Mouse (Mus musculus): ENCODE results near the gene Cntnap5b. TPM values are rescaled to one million over a fixed set of nuclear protein-coding genes. Genes with fewer than 3 reads are reported as not detected.

Gene Cntnap5b
- polyA plus RNA-seq (2011; ENCODE audit: insufficient read depth, insufficient read length, low replicate concordance, missing spikeins): not detected in 2 replicates

DNA sequence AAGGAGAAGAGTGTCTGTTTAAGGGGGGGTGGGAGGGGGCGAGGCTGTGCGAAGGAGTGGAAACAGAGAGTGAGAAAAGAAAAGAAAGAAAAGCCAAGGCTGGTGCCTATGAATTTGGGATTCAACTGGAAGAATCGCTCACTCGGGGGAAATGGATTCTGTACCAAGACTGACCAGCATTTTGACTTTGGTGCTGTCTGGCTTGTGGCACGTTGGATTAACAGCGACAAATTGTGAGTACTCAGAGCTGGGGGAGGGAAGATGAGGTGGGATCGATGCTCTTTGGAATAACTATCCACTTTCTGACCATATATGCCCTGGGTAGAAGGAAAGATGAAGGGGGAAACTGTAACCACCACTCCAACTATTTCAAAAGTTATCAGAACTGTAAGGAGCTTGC is at the start of gene Cntnap5b:
Gene Cntnap5b (plus strand): TSS at position 152 of the 400 bp plus-strand sequence.
- Histone ChIP-seq H3K4me3 (replicated peaks; ENCODE audit: control insufficient read depth, low read depth, low read length) (no peak within 1 kb of the TSS), H3K4me1 (ENCODE audit: control insufficient read depth, insufficient read depth, low read length) (no peaks in the 10 kb centered on the region), H3K27ac (ENCODE audit: control insufficient read depth, insufficient read depth, low read depth, low read length, poor library complexity) (no peak within 1 kb of the TSS)
- TF ChIP-seq CTCF (IDR thresholded peaks at IDR 0.05; ENCODE audit: control insufficient read depth, insufficient read depth, low read length): no peak
- TF ChIP-seq POLR2A (IDR thresholded peaks at IDR 0.05; ENCODE audit: borderline replicate concordance, control insufficient read depth, low read depth, low read length): no peak
- WGBS: 34% methylated on average over 7 of the region's 7 CpGs

DNA sequence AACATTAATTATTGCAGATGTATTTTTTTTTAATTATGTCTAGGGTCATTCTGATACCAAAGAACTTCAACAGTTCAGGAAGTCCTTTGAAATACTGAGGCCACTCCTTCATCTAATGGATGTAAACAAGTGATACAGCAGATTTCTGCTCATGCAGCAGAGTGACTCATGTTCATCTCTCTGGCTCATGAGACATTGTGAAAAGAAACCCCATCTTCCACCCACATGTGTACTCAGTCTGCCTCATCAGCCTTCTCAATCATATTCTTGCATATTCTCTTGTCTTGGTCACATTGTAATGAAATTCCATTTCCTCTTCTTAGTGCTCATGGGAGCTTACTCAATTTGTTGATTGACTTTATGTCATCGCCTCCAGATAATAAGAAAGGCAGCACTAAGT is 12.6 kb upstream of the Cntnap5b start:
- Histone ChIP-seq H3K4me3 (replicated peaks; ENCODE audit: control insufficient read depth, low read depth, low read length) (no peak overlapping the region), H3K27ac (ENCODE audit: control insufficient read depth, insufficient read depth, low read depth, low read length, poor library complexity) (no peak overlapping the region), H3K4me1 (ENCODE audit: control insufficient read depth, insufficient read depth, low read length) (no peaks in the 10 kb centered on the region)
- 74% methylated on average over 1 of the region's 1 CpGs for WGBS
- TF ChIP-seq POLR2A (IDR thresholded peaks at IDR 0.05; ENCODE audit: borderline replicate concordance, control insufficient read depth, low read depth, low read length) (no peak), CTCF (IDR thresholded peaks at IDR 0.05; ENCODE audit: control insufficient read depth, insufficient read depth, low read length) (no peak)

DNA sequence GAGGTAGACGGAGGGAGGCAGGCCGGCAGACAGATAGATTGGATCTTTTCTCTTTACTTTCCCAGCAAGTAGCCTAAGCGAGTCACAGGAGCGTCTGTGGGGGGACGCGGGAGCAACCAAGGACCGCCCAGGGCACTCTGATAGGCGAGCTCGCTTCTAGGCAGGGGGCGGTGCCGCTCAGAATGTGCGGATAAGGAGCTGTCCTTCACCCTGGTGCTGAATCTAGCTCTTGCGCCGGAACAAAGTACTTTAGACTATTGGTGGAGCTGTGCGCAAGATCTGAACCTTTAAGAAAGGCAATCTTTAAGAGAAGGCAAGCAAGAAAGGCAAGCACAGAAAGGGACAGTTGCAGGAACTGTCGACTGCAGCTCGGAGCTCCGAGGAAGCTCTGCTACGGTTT is 382 bp upstream of the Cntnap5b start:
- WGBS: 7% methylated on average over 19 of the region's 19 CpGs
- Histone ChIP-seq H3K4me1 (ENCODE audit: control insufficient read depth, insufficient read depth, low read length) (no peaks in the 10 kb centered on the region), H3K27ac (ENCODE audit: control insufficient read depth, insufficient read depth, low read depth, low read length, poor library complexity) (no peak overlapping the region), H3K4me3 (replicated peaks; ENCODE audit: control insufficient read depth, low read depth, low read length) (no peak overlapping the region)
- TF ChIP-seq CTCF (IDR thresholded peaks at IDR 0.05; ENCODE audit: control insufficient read depth, insufficient read depth, low read length): no peak

DNA sequence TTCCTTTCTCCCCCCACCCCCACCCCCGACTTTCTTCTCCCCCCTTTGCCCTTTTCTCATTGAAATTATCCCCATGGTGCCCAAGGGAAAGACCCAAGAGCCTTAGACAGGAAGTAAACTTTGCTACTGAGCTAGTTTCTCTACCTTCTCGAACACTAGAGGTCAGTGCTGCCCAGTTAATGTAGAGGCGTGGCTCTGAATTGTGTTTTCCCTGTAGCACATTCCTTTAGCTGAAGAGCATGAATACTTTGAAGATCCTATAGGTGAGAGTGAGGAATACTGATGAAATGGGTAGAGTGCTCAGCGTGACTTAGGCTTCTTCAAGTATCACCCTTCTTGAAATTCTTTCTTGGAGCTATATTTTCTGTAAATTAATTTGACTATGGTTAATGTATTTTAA is 1.6 kb downstream of the Cntnap5b start:
- Histone ChIP-seq H3K4me3 (replicated peaks; ENCODE audit: control insufficient read depth, low read depth, low read length) (no peak overlapping the region), H3K4me1 (ENCODE audit: control insufficient read depth, insufficient read depth, low read length) (no peaks in the 10 kb centered on the region), H3K27ac (ENCODE audit: control insufficient read depth, insufficient read depth, low read depth, low read length, poor library complexity) (no peak overlapping the region)
- WGBS: 7% methylated on average over 4 of the region's 4 CpGs
- no peak for TF ChIP-seq CTCF (IDR thresholded peaks at IDR 0.05; ENCODE audit: control insufficient read depth, insufficient read depth, low read length)
- no peak for TF ChIP-seq POLR2A (IDR thresholded peaks at IDR 0.05; ENCODE audit: borderline replicate concordance, control insufficient read depth, low read depth, low read length)

DNA sequence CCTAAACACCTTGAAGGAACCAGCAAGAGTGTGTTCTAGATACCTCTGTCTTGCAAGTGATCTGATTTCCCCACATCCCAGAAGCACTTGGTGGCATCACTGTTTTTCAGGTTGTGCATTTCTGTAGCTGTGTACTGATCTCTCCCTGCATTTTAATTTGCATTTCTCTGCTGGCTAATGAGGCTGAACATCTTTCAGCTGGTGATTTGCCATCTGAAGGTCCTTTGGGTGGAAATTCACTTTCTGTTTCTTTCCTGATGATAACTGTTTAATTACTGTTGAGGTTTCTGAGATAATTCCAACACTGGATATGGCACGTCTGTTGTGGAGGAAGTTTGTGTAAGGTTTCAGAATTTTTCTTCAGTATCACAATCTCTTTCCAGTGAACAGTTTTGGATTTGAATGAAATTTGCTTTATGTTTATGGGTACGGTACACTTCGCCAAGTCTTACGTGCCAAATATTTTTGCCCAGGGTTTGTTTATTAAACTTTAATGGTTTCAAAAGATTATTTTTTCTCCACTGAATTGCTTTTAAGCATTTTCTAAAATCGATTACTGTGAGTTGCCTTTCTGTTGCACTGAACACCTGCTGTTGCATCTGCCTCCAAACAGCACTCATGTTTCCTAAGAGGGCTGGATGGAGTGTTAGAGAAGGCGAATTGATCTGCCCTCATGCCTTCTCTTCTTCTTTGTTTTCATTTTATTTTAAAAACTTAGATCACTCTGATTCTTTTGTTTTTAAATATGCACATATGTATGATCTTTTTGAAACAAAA is 41.0 kb downstream of the Cntnap5b start:
- Histone ChIP-seq H3K4me1 (ENCODE audit: control insufficient read depth, insufficient read depth, low read length) (no peaks in the 10 kb centered on the region), H3K4me3 (replicated peaks; ENCODE audit: control insufficient read depth, low read depth, low read length) (no peak overlapping the region), H3K27ac (ENCODE audit: control insufficient read depth, insufficient read depth, low read depth, low read length, poor library complexity) (no peak overlapping the region)
- TF ChIP-seq CTCF (IDR thresholded peaks at IDR 0.05; ENCODE audit: control insufficient read depth, insufficient read depth, low read length) (no peak), POLR2A (IDR thresholded peaks at IDR 0.05; ENCODE audit: borderline replicate concordance, control insufficient read depth, low read depth, low read length) (no peak)
- WGBS: 74% methylated on average over 6 of the region's 6 CpGs

DNA sequence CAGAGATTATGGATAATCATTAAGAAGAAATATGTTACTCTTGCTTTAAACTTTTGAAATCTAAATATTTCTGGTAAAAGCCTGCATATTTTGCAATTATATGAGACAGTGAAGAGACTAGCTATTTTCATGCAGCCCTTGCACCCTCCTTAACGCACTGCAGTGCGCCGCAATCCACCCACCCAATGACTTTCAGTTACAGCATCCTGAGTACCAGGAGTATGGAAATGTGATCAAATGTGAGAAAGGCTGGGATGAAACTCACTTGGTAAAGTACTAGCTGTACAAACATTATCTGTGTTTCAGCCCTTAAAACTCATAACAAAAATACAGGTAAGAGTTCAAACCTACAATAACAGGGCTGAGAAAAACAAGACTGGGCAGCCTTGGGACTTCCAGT is 99.8 kb downstream of the Cntnap5b start:
- TF ChIP-seq POLR2A (IDR thresholded peaks at IDR 0.05; ENCODE audit: borderline replicate concordance, control insufficient read depth, low read depth, low read length) (no peak), CTCF (IDR thresholded peaks at IDR 0.05; ENCODE audit: control insufficient read depth, insufficient read depth, low read length) (no peak)
- WGBS: 88% methylated on average over 3 of the region's 3 CpGs
- Histone ChIP-seq H3K27ac (ENCODE audit: control insufficient read depth, insufficient read depth, low read depth, low read length, poor library complexity) (no peak overlapping the region), H3K4me1 (ENCODE audit: control insufficient read depth, insufficient read depth, low read length) (no peaks in the 10 kb centered on the region), H3K4me3 (replicated peaks; ENCODE audit: control insufficient read depth, low read depth, low read length) (no peak overlapping the region)

DNA sequence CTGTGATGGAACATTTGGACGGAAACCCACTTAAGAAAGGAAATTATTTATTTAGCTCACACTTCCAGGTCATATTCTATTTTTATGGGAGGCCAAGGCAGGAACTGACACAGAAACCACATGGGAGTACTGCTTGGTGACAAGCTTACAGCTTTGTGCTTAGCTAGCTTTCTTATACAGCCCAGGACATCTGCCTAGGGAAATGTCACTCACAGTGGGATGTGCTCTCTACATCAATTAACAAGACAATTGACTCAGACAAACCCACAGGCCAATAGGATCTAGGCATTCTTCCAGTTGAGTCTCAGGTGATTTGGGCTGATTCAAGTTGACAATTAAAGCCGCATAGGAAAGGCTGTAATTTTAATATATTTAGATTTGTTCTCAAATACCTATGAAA is 135.2 kb downstream of the Cntnap5b start:
- H3K4me1 ChIP-seq (ENCODE audit: control insufficient read depth, insufficient read depth, low read length): no peaks in the 10 kb centered on the region
- WGBS: 67% methylated on average over 2 of the region's 2 CpGs
- H3K27ac ChIP-seq (ENCODE audit: control insufficient read depth, insufficient read depth, low read depth, low read length, poor library complexity): no peak overlapping the region
- no peak overlapping the region for H3K4me3 ChIP-seq (replicated peaks; ENCODE audit: control insufficient read depth, low read depth, low read length)
- TF ChIP-seq CTCF (IDR thresholded peaks at IDR 0.05; ENCODE audit: control insufficient read depth, insufficient read depth, low read length) (no peak), POLR2A (IDR thresholded peaks at IDR 0.05; ENCODE audit: borderline replicate concordance, control insufficient read depth, low read depth, low read length) (no peak)

DNA sequence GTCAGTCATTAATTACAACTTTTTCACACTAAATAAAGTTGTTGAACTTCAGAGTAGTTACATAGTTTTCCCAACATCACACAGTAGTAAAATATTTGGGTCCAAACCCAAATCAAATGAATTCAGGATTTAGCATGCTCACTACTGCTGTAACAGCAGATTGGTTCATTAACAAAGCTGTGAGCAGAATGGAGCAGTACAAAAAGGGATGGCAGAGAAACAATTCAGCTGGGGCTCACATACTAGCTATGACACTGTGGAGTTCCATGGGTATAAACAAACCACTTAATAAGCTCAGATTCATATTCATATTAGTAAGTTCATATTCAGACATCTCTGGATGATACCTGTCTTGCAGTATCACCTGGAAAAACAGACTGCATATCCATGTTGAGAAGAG is 170.9 kb downstream of the Cntnap5b start:
- no peak overlapping the region for H3K4me3 ChIP-seq (replicated peaks; ENCODE audit: control insufficient read depth, low read depth, low read length)
- H3K4me1 ChIP-seq (ENCODE audit: control insufficient read depth, insufficient read depth, low read length): no peaks in the 10 kb centered on the region
- no peak overlapping the region for H3K27ac ChIP-seq (ENCODE audit: control insufficient read depth, insufficient read depth, low read depth, low read length, poor library complexity)
- TF ChIP-seq POLR2A (IDR thresholded peaks at IDR 0.05; ENCODE audit: borderline replicate concordance, control insufficient read depth, low read depth, low read length) (no peak), CTCF (IDR thresholded peaks at IDR 0.05; ENCODE audit: control insufficient read depth, insufficient read depth, low read length) (no peak)
